Mouse (Mus musculus) forebrain, embryonic 12.5 days (tissue): Measurements from ENCODE around the gene Ppp1r9a. TPM values are rescaled to one million over a fixed set of nuclear protein-coding genes. Genes with fewer than 3 reads are reported as not detected.

Experiments used
- ATAC-seq: fragments of 200-750 bp; cut with Nextera tagmentation; 2 replicates; pipeline ENCODE4 v1.8.0; 2017; ENCODE audit warnings: moderate TSS enrichment; ENCODE audit not compliant: low FRiP score
- H3K27ac ChIP-seq: fragments of 300-500 bp; sonication (generic); 2 replicates; pipeline ENCODE4 v1.5.1; 2016; ENCODE audit warnings: mild to moderate bottlenecking
- H3K27me3 ChIP-seq: fragments of 300-500 bp; sonication (generic); 2 replicates; pipeline ENCODE4 v1.6.1; 2016; ENCODE audit warnings: mild to moderate bottlenecking
- H3K36me3 ChIP-seq: fragments of 300-500 bp; sonication (generic); replicated peaks from 2 replicates; pipeline ENCODE4 v1.6.1; 2016; ENCODE audit warnings: mild to moderate bottlenecking
- H3K4me1 ChIP-seq: fragments of 300-500 bp; sonication (generic); 2 replicates; pipeline ENCODE4 v1.6.1; 2016
- H3K4me2 ChIP-seq: fragments of 300-500 bp; sonication (generic); 2 replicates; pipeline ENCODE4 v1.6.1; 2016; ENCODE audit warnings: mild to moderate bottlenecking, moderate library complexity
- H3K4me3 ChIP-seq: fragments of 300-500 bp; sonication (generic); replicated peaks from 2 replicates; pipeline ENCODE4 v1.5.1; 2016; ENCODE audit warnings: mild to moderate bottlenecking
- H3K9ac ChIP-seq: fragments of 300-500 bp; sonication (generic); 2 replicates; pipeline ENCODE4 v1.6.1; 2016; ENCODE audit warnings: mild to moderate bottlenecking
- H3K9me3 ChIP-seq: fragments of 300-500 bp; sonication (generic); 2 replicates; pipeline ENCODE4 v1.6.1; 2016
- WGBS: fragments of 180-500 bp; shearing (Covaris S2); methylation state at CpG from one replicate; pipeline ENCODE4 v1.1.7; 2016; 5-methylcytosine and 5-hydroxymethylcytosine counted together
- polyA plus RNA-seq: library from polyadenylated mRNA; unstranded; fragments of >200 nt; fragmentation: Nextera tagmentation; extraction: Ambion mirVana; gene quantifications from 2 replicates; pipeline ENCODE4 v1.2.1, GENCODE M21; 2016

Ppp1r9a gene
- polyA plus RNA-seq, 1 experiment from 2014 or later = 30.5 TPM

GRCm38 (mm10) chr6:5080094-5080493 lies 177.4 kb downstream of the Ppp1r9a start:
- no peak for ATAC-seq
- H3K27me3 ChIP-seq = no peaks in the 10 kb centered on the region
- no peak overlapping the region for H3K4me3 ChIP-seq
- no peaks in the 10 kb centered on the region for H3K9me3 ChIP-seq
- H3K4me1 ChIP-seq = peaks cover 16% of the 10 kb centered on the region
- H3K4me2 ChIP-seq = no peak overlapping the region
- WGBS = 38% methylated on average over 5 of the region's 5 CpGs
- peaks cover 3% of the 10 kb centered on the region; the same call in 1 of the 2 replicates for H3K36me3 ChIP-seq
- H3K9ac ChIP-seq = no peak overlapping the region
- 0 out of 2 replicates have a peak overlapping the region, but pooled peaks have one; percentile 1 for H3K27ac ChIP-seq

GRCm38 (mm10) chr6:5080496-5080895 lies 177.8 kb downstream of the Ppp1r9a start:
- ATAC-seq = no peak
- Histone ChIP-seq H3K27me3 (no peaks in the 10 kb centered on the region), H3K27ac (0 out of 2 replicates have a peak overlapping the region, but pooled peaks have one; percentile 1), H3K4me1 (peaks cover 16% of the 10 kb centered on the region), H3K4me2 (no peak overlapping the region), H3K36me3 (peaks cover 3% of the 10 kb centered on the region; the same call in 1 of the 2 replicates), H3K9me3 (no peaks in the 10 kb centered on the region), H3K4me3 (no peak overlapping the region), H3K9ac (no peak overlapping the region)
- 39% methylated on average over 5 of the region's 5 CpGs for WGBS

- no peak for ATAC-seq
- Histone ChIP-seq H3K27me3 (no peaks in the 10 kb centered on the region), H3K27ac (no peak overlapping the region), H3K4me1 (peaks cover 16% of the 10 kb centered on the region), H3K4me3 (no peak overlapping the region), H3K9ac (no peak overlapping the region), H3K9me3 (no peaks in the 10 kb centered on the region), H3K36me3 (peaks cover 3% of the 10 kb centered on the region; the same call in 1 of the 2 replicates), H3K4me2 (no peak overlapping the region)
- 65% methylated on average over 8 of the region's 8 CpGs for WGBS
These were observed 178.4 kb downstream of the Ppp1r9a start for GRCm38 (mm10) chr6:5081099-5081498.

DNA sequence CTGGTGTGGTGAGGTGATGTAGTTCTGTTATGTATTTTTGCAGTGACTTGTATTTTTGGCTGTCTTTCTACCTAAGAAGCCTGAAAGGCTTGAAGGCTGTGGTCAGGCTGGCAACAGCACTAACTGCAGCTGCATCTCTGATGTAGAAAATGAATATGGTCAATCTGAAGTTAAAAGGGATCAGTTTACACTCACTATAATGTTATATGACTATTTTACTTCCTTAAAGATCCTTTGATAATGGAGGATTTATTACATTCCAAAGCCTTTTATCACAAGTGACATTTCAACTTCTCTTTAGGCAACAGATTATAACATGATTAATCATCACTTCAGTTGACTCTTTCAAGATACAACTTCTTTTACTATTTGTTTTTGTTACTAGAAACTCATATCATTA lies 179.4 kb downstream of the Ppp1r9a start:
- Histone ChIP-seq H3K4me2 (no peak overlapping the region), H3K27ac (no peak overlapping the region), H3K27me3 (no peaks in the 10 kb centered on the region), H3K4me1 (peaks cover 16% of the 10 kb centered on the region), H3K9ac (no peak overlapping the region), H3K4me3 (no peak overlapping the region), H3K9me3 (no peaks in the 10 kb centered on the region), H3K36me3 (peaks cover 3% of the 10 kb centered on the region; the same call in 1 of the 2 replicates)
- ATAC-seq = no peak

GRCm38 (mm10) chr6:5082740-5083139 lies 180.0 kb downstream of the Ppp1r9a start:
- H3K4me3 ChIP-seq = no peak overlapping the region
- peaks cover 3% of the 10 kb centered on the region; the same call in 1 of the 2 replicates for H3K36me3 ChIP-seq
- WGBS = 47% methylated on average over 2 of the region's 2 CpGs
- H3K27ac ChIP-seq = no peak overlapping the region
- ATAC-seq = no peak
- H3K9ac ChIP-seq = no peak overlapping the region
- H3K27me3 ChIP-seq = no peaks in the 10 kb centered on the region
- peaks cover 16% of the 10 kb centered on the region for H3K4me1 ChIP-seq
- no peak overlapping the region for H3K4me2 ChIP-seq
- no peaks in the 10 kb centered on the region for H3K9me3 ChIP-seq

GRCm38 (mm10) chr6:5083957-5084356 lies 181.2 kb downstream of the Ppp1r9a start:
- H3K4me2 ChIP-seq = no peak overlapping the region
- H3K4me3 ChIP-seq = no peak overlapping the region
- H3K36me3 ChIP-seq = no peaks in the 10 kb centered on the region; the same call in 1 of the 2 replicates
- H3K27me3 ChIP-seq = no peaks in the 10 kb centered on the region
- H3K9ac ChIP-seq = no peak overlapping the region
- WGBS = 55% methylated on average over 4 of the region's 4 CpGs
- no peaks in the 10 kb centered on the region for H3K9me3 ChIP-seq
- no peak for ATAC-seq
- no peak overlapping the region for H3K27ac ChIP-seq
- peaks cover 16% of the 10 kb centered on the region for H3K4me1 ChIP-seq

DNA sequence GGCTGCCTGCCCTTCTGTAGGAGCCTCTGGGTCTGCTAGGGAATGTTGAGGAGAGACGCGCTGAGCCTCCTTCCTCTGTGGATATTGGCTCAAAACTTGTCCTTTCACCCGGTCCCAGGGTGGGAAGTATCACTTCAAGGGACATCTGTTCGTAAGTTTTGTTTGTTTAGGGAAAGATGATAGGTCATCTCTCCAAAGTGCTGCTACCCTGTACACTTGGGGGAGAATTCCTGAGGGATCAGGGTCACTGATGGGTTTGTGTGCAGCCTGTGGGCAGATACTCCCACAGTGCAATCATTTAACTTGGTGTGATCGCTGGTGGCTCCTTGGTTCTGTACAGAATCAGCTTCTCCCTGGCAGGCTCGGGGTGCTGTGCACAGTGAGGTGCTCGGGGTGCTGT lies 189.2 kb downstream of the Ppp1r9a start:
- no peak overlapping the region for H3K9ac ChIP-seq

DNA sequence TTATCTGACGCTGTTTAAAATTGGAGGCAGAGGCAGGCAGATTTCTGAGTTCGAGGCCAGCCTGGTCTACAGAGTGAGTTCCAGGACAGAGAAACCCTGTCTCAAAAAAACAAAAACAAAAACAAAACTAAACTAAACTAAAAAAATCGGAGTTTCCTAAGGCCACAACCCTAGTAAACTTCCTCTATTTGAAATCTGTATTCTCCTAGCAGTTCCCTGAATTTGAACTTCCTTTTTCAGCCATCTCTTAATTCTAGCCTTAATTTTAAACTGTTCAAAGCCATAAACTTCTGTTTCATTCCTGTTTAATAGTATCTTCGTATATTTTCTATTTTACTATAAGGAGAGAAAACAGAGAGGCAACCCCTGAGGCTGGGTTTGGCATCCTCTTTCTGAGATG lies 190.1 kb downstream of the Ppp1r9a start:
- H3K27ac ChIP-seq = no peak overlapping the region
- H3K36me3 ChIP-seq = no peaks in the 10 kb centered on the region
- 0 out of 2 replicates have a peak, but pooled peaks cover 3% of the 10 kb centered on the region for H3K4me1 ChIP-seq
- H3K9ac ChIP-seq = no peak overlapping the region
- H3K9me3 ChIP-seq = no peaks in the 10 kb centered on the region
- H3K4me2 ChIP-seq = no peak overlapping the region
- no peak overlapping the region for H3K4me3 ChIP-seq
- ATAC-seq = no peak
- H3K27me3 ChIP-seq = no peaks in the 10 kb centered on the region
- WGBS = 92% methylated on average over 4 of the region's 4 CpGs

More for the DNA sequence above, 189.2 kb downstream of the Ppp1r9a start:
- 90% methylated on average over 7 of the region's 7 CpGs for WGBS
- no peak for ATAC-seq
- Histone ChIP-seq H3K4me2 (no peak overlapping the region), H3K27me3 (no peaks in the 10 kb centered on the region), H3K27ac (no peak overlapping the region), H3K36me3 (no peaks in the 10 kb centered on the region), H3K4me3 (no peak overlapping the region), H3K4me1 (0 out of 2 replicates have a peak, but pooled peaks cover 3% of the 10 kb centered on the region), H3K9me3 (no peaks in the 10 kb centered on the region)

DNA sequence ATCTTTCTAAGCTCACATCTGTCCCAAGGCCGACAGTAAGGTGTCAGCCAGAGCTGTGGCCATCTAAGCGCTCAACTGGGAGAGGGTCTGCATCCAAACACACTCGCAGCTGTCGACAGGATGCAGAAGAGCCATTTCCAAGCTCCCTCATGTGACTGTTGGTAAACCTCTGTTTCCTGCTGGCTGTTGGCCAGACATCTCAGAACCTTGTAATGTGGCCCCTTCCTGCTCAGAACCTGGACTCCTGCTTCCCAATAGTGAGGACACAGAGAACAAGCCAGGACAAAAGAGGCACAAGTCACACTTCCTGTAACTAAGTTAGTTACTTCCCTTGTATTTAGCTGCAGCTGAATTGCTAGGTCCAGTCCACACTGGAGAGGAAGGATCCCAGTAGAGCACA lies 190.8 kb downstream of the Ppp1r9a start:
- WGBS = 81% methylated on average over 4 of the region's 4 CpGs
- Histone ChIP-seq H3K4me1 (0 out of 2 replicates have a peak, but pooled peaks cover 3% of the 10 kb centered on the region), H3K4me3 (no peak overlapping the region), H3K4me2 (no peak overlapping the region), H3K9ac (no peak overlapping the region), H3K27ac (no peak overlapping the region), H3K27me3 (no peaks in the 10 kb centered on the region), H3K36me3 (no peaks in the 10 kb centered on the region), H3K9me3 (no peaks in the 10 kb centered on the region)
- no peak for ATAC-seq

DNA sequence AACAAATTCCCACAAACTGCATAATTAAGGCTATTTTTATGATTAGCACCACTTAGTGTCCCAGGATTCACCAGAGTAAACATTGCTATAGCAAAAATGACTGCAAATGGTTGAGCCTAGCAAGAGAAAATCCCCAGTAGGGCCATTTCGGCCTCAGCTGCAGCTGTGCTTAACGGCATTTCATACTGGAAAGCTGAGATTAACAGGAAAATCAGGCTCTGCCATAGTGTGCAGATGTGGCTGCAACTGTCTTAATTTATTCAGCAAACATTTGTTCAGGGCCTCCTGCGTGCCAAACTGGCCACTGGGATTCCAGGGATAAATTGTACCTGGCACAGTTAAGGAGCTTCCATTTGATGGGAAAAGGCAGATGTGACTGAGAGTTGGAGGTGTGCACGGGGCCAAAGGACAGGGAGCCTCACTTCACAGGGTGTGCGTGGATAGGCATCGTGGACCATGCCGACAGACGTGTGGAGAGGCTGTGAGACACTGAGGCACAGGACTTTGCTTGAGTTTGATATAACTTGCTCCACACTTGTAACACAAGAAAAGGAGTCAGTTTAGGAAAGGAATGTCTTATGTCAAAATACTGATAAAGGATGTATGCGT lies 192.8 kb downstream of the Ppp1r9a start:
- H3K36me3 ChIP-seq = no peaks in the 10 kb centered on the region
- H3K4me2 ChIP-seq = no peak overlapping the region
- no peak for ATAC-seq
- H3K4me3 ChIP-seq = no peak overlapping the region
- peaks cover 5% of the 10 kb centered on the region; the same call in 1 of the 2 replicates for H3K4me1 ChIP-seq
- 89% methylated on average over 9 of the region's 9 CpGs for WGBS
- H3K9me3 ChIP-seq = no peaks in the 10 kb centered on the region
- no peak overlapping the region for H3K27ac ChIP-seq
- H3K9ac ChIP-seq = no peak overlapping the region
- H3K27me3 ChIP-seq = no peaks in the 10 kb centered on the region

DNA sequence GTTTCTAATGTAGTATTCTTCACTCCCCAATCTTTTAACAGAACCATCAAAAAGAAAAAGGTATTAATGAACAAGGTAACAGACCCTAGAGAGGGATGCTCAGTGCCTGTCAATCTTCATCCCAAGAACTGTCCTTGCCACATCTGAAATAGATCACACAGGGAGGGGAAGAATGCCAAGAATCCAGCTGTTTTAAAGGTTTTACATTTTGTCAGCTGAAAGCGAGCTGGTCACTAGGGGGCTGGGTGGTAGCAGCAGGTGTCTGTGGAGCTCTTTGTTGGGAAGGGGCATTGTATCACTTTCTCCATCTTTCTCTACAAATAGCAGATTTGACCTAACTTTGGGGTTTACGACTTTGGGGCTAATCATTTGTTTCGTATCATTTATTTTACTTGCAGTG lies 194.6 kb downstream of the Ppp1r9a start:
- no peak for ATAC-seq
- Histone ChIP-seq H3K36me3 (no peaks in the 10 kb centered on the region), H3K4me2 (no peak overlapping the region), H3K9me3 (no peaks in the 10 kb centered on the region), H3K27ac (no peak overlapping the region), H3K4me3 (no peak overlapping the region), H3K9ac (no peak overlapping the region), H3K27me3 (no peaks in the 10 kb centered on the region), H3K4me1 (peaks cover 5% of the 10 kb centered on the region; the same call in 1 of the 2 replicates)
- WGBS = 54% methylated on average over 3 of the region's 3 CpGs

DNA sequence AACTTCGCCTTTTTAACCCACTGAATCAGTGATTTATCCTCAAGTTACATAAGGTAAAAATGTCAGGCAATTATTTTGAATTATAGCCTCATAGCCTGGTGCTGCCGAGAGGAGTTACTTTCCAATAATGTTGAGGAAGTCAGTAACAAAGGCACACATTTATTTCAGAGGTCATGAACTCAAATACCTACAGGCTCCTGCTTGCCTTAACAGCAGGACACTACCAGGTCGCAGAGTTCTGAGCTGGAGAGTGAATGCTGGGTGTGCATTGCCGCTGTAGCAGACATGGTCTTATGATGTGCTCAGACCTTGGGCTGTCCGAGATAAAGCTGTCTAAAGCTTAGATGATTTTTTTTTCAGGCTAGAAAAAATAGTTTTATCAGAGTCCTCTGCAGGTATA lies 196.6 kb downstream of the Ppp1r9a start:
- Histone ChIP-seq H3K9ac (no peak overlapping the region), H3K4me3 (no peak overlapping the region), H3K4me1 (peaks cover 8% of the 10 kb centered on the region; the same call in 1 of the 2 replicates), H3K27me3 (no peaks in the 10 kb centered on the region), H3K9me3 (no peaks in the 10 kb centered on the region), H3K4me2 (no peak overlapping the region), H3K36me3 (no peaks in the 10 kb centered on the region), H3K27ac (no peak overlapping the region)
- WGBS = 61% methylated on average over 5 of the region's 5 CpGs
- no peak for ATAC-seq

GRCm38 (mm10) chr6:5099842-5100241 lies 197.1 kb downstream of the Ppp1r9a start:
- 74% methylated on average over 8 of the region's 8 CpGs for WGBS
- no peak overlapping the region for H3K4me2 ChIP-seq
- ATAC-seq = no peak
- H3K4me1 ChIP-seq = peaks cover 8% of the 10 kb centered on the region; the same call in 1 of the 2 replicates
- no peaks in the 10 kb centered on the region for H3K27me3 ChIP-seq
- no peak overlapping the region for H3K4me3 ChIP-seq
- H3K9me3 ChIP-seq = no peaks in the 10 kb centered on the region
- H3K36me3 ChIP-seq = no peaks in the 10 kb centered on the region
- H3K27ac ChIP-seq = no peak overlapping the region
- no peak overlapping the region for H3K9ac ChIP-seq
